Mouse (Mus musculus) forebrain, embryonic 10.5 days (tissue): ENCODE measurements around the gene Sc5d. TPM values are rescaled to one million over a fixed set of nuclear protein-coding genes. Genes with fewer than 3 reads are reported as not detected.
A peak's percentile ranks its signal among the peaks of the same experiment; 100 is the strongest.

Experiments used
- DNase-seq: peaks from one replicate; pipeline ENCODE4 v3.0.0-alpha.2; 2017; ENCODE audit warnings: low spot score; ENCODE audit errors: extremely low spot score
- H3K27ac ChIP-seq: fragments of 300-500 bp; sonication (generic); 2 replicates; pipeline ENCODE4 v1.5.1; 2016; ENCODE audit warnings: mild to moderate bottlenecking
- H3K27me3 ChIP-seq: fragments of 300-500 bp; sonication (generic); 2 replicates; pipeline ENCODE4 v1.6.1; 2016; ENCODE audit warnings: mild to moderate bottlenecking; ENCODE audit not compliant: poor library complexity, severe bottlenecking
- H3K36me3 ChIP-seq: fragments of 300-500 bp; sonication (generic); replicated peaks from 2 replicates; pipeline ENCODE4 v1.6.1; 2016; ENCODE audit warnings: mild to moderate bottlenecking, moderate library complexity
- H3K4me1 ChIP-seq: fragments of 300-500 bp; sonication (generic); 2 replicates; pipeline ENCODE4 v1.6.1; 2016
- H3K4me3 ChIP-seq: fragments of 300-500 bp; sonication (generic); 2 replicates; pipeline ENCODE4 v1.5.1; 2016; ENCODE audit warnings: mild to moderate bottlenecking, moderate library complexity
- H3K9me3 ChIP-seq: fragments of 300-500 bp; sonication (generic); 2 replicates; pipeline ENCODE4 v1.6.1; 2016; ENCODE audit warnings: mild to moderate bottlenecking, moderate library complexity
- WGBS: fragments of 180-500 bp; shearing (Covaris S2); methylation state at CpG from one replicate; pipeline ENCODE4 v1.1.7; 2016; 5-methylcytosine and 5-hydroxymethylcytosine counted together
- polyA plus RNA-seq: library from polyadenylated mRNA; unstranded; fragments of >200 nt; fragmentation: Nextera tagmentation; extraction: Ambion mirVana; gene quantifications from 2 replicates; pipeline ENCODE4 v1.2.1, GENCODE M21; 2016

Sc5d gene
- polyA plus RNA-seq, 1 experiment from 2014 or later, result 70.8 TPM

DNA sequence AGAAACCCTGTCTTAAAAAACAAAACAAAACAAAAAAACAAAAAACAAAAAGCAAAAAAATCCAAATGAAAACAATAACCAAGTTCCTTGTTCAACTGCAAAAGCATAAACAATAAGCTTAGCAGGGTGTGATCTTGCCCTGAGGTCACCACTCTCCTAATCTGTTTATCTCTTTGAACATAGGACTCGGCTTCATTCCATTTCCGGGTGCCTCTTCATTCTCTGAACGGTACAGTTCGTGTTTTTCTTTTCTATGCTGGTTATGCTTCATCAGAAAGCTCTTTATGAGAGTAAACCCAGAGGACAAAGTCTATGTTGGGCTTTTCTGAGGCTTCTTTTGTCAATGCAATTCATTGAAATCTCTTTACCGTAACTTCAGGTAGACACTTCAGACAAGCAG lies 19.9 kb downstream of the Sc5d start:
- Histone ChIP-seq H3K36me3 (no peaks in the 10 kb centered on the region), H3K4me1 (peaks cover 12% of the 10 kb centered on the region), H3K27me3 (peaks cover 9% of the 10 kb centered on the region; the same call in 1 of the 2 replicates), H3K9me3 (no peaks in the 10 kb centered on the region), H3K27ac (no peak overlapping the region), H3K4me3 (no peak overlapping the region)
- DNase-seq, result no peak
- WGBS, result 90% methylated on average over 5 of the region's 5 CpGs

- no peaks in the 10 kb centered on the region for H3K9me3 ChIP-seq
- 0 out of 2 replicates have a peak overlapping the region, but pooled peaks have one; percentile 3 for H3K27ac ChIP-seq
- H3K4me3 ChIP-seq, result no peak overlapping the region
- WGBS, result 77% methylated on average over 3 of the region's 3 CpGs
- peaks cover 15% of the 10 kb centered on the region for H3K4me1 ChIP-seq
- DNase-seq, result no peak
- H3K27me3 ChIP-seq, result peaks cover 14% of the 10 kb centered on the region; the same call in 1 of the 2 replicates
- no peaks in the 10 kb centered on the region for H3K36me3 ChIP-seq
These were observed 23.0 kb downstream of the Sc5d start for GRCm38 (mm10) chr9:42241021-42241420.

- Histone ChIP-seq H3K4me3 (no peak overlapping the region), H3K27ac (peak overlapping the region; percentile 69), H3K36me3 (no peaks in the 10 kb centered on the region), H3K4me1 (peaks cover 15% of the 10 kb centered on the region), H3K9me3 (no peaks in the 10 kb centered on the region), H3K27me3 (peaks cover 14% of the 10 kb centered on the region; the same call in 1 of the 2 replicates)
- WGBS, result 40% methylated on average over 11 of the region's 11 CpGs
- peak; percentile 53 for DNase-seq
These were observed 23.5 kb downstream of the Sc5d start for GRCm38 (mm10) chr9:42240583-42240992.

DNA sequence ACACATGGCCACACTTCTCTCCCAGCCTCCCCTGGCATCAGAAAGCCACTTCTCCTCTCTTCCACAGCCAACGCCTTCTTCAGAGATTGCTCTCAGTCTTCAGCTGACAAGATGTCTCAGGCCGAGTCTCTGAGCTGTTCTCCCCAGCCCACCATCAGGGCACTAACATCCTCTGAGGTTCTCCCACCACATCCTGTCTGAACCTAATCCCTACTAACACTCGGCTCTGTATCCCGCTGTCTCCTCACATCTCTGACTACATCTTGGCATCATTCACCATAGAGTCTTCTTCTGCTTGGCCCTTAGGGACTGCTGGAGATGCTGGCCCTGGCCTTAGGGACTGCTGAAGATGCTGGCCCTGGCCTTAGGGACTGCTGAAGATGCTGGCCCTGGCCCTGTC lies 25.2 kb downstream of the Sc5d start:
- H3K27ac ChIP-seq, result no peak overlapping the region
- DNase-seq, result no peak
- peaks cover 15% of the 10 kb centered on the region for H3K4me1 ChIP-seq
- H3K36me3 ChIP-seq, result no peaks in the 10 kb centered on the region
- no peaks in the 10 kb centered on the region for H3K9me3 ChIP-seq
- H3K27me3 ChIP-seq, result peaks cover 14% of the 10 kb centered on the region; the same call in 1 of the 2 replicates
- no peak overlapping the region for H3K4me3 ChIP-seq
- WGBS, result 89% methylated on average over 4 of the region's 4 CpGs

DNA sequence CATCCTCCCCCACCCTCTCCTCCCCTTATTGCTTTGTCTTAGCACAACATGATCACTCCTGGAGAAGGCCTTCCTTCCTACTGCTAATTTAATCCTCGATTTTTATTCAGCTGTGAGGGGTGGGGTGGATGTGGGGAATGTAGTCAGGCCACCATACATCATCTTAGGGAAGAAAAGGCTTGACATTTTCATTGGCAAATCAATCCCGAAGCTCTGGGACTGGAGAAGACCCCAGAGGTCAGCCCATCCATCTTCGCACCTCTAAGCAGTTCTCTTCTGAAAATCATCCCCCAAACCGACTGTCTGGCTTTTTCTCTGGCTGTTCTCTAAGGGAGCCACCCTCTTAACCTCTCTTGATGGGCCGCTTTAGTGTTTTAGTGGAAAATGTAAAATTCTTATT lies 32.9 kb downstream of the Sc5d start:
- WGBS, result 84% methylated on average over 5 of the region's 5 CpGs
- no peak overlapping the region for H3K27ac ChIP-seq
- no peaks in the 10 kb centered on the region for H3K36me3 ChIP-seq
- H3K9me3 ChIP-seq, result no peaks in the 10 kb centered on the region
- no peak for DNase-seq
- no peaks in the 10 kb centered on the region for H3K4me1 ChIP-seq
- H3K4me3 ChIP-seq, result no peak overlapping the region
- no peaks in the 10 kb centered on the region for H3K27me3 ChIP-seq

DNA sequence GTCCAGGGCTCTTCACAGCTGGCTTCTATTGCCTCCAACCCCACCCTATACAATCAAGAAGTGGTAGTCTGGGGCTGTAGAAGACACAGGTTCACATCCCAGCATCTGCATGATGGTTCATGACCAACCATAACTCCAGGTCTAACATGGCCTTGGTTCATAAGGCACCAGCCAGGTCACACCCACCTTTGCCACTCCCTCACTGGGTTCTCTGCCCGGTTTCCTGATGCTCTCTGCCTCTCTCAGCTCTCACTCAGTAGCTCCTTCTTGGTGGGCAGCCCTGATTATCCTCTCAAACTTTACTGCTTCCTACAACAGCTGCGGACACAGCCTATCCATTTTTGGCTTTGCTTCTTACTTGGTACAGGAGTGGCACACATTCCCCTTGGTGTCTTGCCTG lies 33.7 kb downstream of the Sc5d start:
- H3K27ac ChIP-seq, result no peak overlapping the region
- H3K9me3 ChIP-seq, result no peaks in the 10 kb centered on the region
- no peak overlapping the region for H3K4me3 ChIP-seq
- no peaks in the 10 kb centered on the region for H3K27me3 ChIP-seq
- no peak for DNase-seq
- WGBS, result 84% methylated on average over 2 of the region's 2 CpGs
- H3K36me3 ChIP-seq, result no peaks in the 10 kb centered on the region
- H3K4me1 ChIP-seq, result no peaks in the 10 kb centered on the region

GRCm38 (mm10) chr9:42229465-42230110 lies 34.5 kb downstream of the Sc5d start:
- Histone ChIP-seq H3K27ac (no peak overlapping the region), H3K4me3 (no peak overlapping the region), H3K4me1 (no peaks in the 10 kb centered on the region), H3K36me3 (no peaks in the 10 kb centered on the region), H3K27me3 (no peaks in the 10 kb centered on the region), H3K9me3 (no peaks in the 10 kb centered on the region)
- 80% methylated on average over 12 of the region's 12 CpGs for WGBS
- no peak for DNase-seq

GRCm38 (mm10) chr9:42227804-42228203 lies 36.3 kb downstream of the Sc5d start:
- Histone ChIP-seq H3K4me3 (no peak overlapping the region), H3K9me3 (no peaks in the 10 kb centered on the region), H3K4me1 (no peaks in the 10 kb centered on the region), H3K27ac (no peak overlapping the region), H3K36me3 (no peaks in the 10 kb centered on the region), H3K27me3 (no peaks in the 10 kb centered on the region)
- WGBS, result 89% methylated on average over 1 of the region's 1 CpGs
- DNase-seq, result no peak

GRCm38 (mm10) chr9:42219001-42219660 lies 44.9 kb downstream of the Sc5d start:
- no peak for DNase-seq

DNA sequence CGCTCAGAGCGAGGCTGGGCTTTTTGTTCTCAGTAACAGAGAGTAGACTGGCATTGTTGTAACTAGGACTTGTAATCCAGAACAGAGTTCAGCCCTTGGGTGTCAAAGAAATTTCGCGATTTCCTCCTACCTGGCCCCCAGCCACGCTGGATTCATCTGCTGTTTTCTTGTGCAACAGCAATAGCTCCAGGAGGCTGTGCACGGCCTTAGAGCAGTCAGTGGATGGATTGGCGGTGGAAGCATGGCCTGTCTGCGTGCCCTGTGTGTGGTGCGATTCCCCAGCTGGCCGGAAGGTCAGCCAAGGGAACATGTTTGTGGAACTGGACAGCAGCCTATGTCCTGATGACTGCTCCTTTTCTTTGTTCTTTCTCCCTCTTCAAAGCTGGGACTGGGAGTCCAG lies 46.4 kb downstream of the Sc5d start:
- 87% methylated on average over 10 of the region's 10 CpGs for WGBS
- DNase-seq, result no peak
- H3K27ac ChIP-seq, result peak overlapping the region; percentile 58; the same call in 1 of the 2 replicates

More at GRCm38 (mm10) chr9:42219001-42219660, 44.9 kb downstream of the Sc5d start:
- 75% methylated on average over 12 of the region's 12 CpGs for WGBS
- Histone ChIP-seq H3K4me3 (no peak overlapping the region), H3K9me3 (no peaks in the 10 kb centered on the region), H3K27me3 (no peaks in the 10 kb centered on the region), H3K4me1 (peaks cover 22% of the 10 kb centered on the region), H3K27ac (no peak overlapping the region), H3K36me3 (no peaks in the 10 kb centered on the region)

GRCm38 (mm10) chr9:42214116-42214515 lies 49.9 kb downstream of the Sc5d start:
- Histone ChIP-seq H3K27me3 (no peaks in the 10 kb centered on the region), H3K9me3 (no peaks in the 10 kb centered on the region), H3K4me1 (peaks cover 15% of the 10 kb centered on the region), H3K4me3 (no peak overlapping the region), H3K27ac (no peak overlapping the region), H3K36me3 (no peaks in the 10 kb centered on the region)
- 69% methylated on average over 1 of the region's 1 CpGs for WGBS
- DNase-seq, result no peak

More for the DNA sequence above, 46.4 kb downstream of the Sc5d start:
- Histone ChIP-seq H3K36me3 (no peaks in the 10 kb centered on the region), H3K4me1 (peaks cover 22% of the 10 kb centered on the region), H3K4me3 (no peak overlapping the region), H3K27me3 (no peaks in the 10 kb centered on the region), H3K9me3 (no peaks in the 10 kb centered on the region)

DNA sequence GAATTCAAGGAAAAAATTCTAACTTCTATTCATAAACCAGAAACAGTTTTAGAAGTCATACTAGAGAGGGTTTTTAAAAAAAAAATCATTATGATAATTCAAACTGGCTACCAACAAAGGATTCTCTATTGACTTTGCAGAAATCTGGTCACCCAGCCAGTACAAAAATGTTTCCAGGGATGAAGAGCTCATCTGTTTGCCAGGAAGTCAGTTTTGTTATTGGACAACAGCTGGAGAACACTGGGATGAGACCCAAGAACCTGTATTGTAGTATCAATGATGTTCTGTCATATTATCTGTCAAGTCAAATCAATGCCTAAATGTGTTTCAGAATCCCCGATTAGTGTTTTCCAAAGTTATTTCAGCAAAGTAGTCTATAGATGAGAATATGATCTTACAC lies 50.9 kb downstream of the Sc5d start:
- 96% methylated on average over 1 of the region's 1 CpGs for WGBS
- H3K36me3 ChIP-seq, result no peaks in the 10 kb centered on the region
- peaks cover 11% of the 10 kb centered on the region for H3K4me1 ChIP-seq
- no peaks in the 10 kb centered on the region for H3K9me3 ChIP-seq
- no peak overlapping the region for H3K4me3 ChIP-seq
- H3K27ac ChIP-seq, result no peak overlapping the region
- no peaks in the 10 kb centered on the region for H3K27me3 ChIP-seq
- no peak for DNase-seq

DNA sequence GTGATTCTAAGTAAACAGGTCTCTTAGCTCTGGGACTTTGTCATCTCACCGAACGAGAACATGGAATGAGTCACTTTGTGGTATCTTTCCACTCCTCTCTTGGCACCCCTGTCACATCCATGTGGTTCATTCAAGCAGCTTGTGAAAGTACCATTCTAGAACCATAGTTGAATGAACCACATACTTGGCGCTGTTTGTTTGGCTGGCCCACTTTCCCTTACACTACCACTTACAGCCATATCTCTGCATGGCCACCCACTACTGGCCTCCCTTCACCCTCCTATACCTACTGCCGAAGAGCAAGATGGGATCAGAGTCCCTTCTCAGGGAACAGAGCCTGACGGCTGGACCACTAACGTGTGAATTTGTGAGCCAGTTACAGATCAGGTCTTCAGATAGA lies 54.4 kb downstream of the Sc5d start:
- Histone ChIP-seq H3K9me3 (no peaks in the 10 kb centered on the region), H3K4me3 (no peak overlapping the region), H3K27ac (no peak overlapping the region), H3K4me1 (peaks cover 5% of the 10 kb centered on the region; the same call in 1 of the 2 replicates), H3K27me3 (no peaks in the 10 kb centered on the region), H3K36me3 (no peaks in the 10 kb centered on the region)
- DNase-seq, result no peak
- 92% methylated on average over 6 of the region's 6 CpGs for WGBS
